Mouse (Mus musculus): Measurements from ENCODE around the gene Manba. TPM values are rescaled to one million over a fixed set of nuclear protein-coding genes. Genes with fewer than 3 reads are reported as not detected.

The Manba gene
- polyA plus RNA-seq, 1 experiment from 2014 or later: 17.2 TPM

DNA sequence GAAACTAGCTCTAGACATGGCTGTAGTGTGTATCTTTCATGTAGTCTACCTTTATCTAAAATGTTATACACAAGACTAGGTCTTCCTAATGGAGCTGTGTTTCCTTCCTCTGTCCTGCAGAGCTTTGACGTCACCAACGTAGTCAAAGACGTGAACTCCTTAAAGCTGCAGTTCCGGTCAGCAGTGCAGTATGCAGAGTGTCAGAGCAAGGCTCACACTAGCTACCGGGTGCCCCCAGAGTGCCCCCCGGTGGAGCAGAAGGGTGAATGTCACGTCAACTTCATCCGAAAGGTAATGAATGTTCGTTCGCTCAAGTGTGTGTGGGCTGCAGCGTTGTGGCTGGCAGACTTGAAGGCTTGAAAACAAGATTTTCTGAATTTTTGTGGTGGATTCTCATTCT lies 26.3 kb downstream of the Manba start:
- H3K27ac ChIP-seq (ENCODE audit: low read depth): no peak overlapping the region
- no peak overlapping the region for H3K4me3 ChIP-seq (ENCODE audit: low read depth, low read length)
- no peak for ATAC-seq (replicated peaks; ENCODE audit: low FRiP score, low TSS enrichment, low read depth)
- no peaks in the 10 kb centered on the region for H3K36me3 ChIP-seq (ENCODE audit: control insufficient read depth, insufficient read depth, low read length)
- no peaks in the 10 kb centered on the region for H3K9me3 ChIP-seq (ENCODE audit: control insufficient read depth, low read length)
- no peaks in the 10 kb centered on the region for H3K27me3 ChIP-seq (replicated peaks; ENCODE audit: control insufficient read depth, insufficient read depth, low read length)
- no peaks in the 10 kb centered on the region for H3K4me1 ChIP-seq (replicated peaks; ENCODE audit: control insufficient read depth, insufficient read depth, low read length)
- no peak overlapping the region for H3K4me2 ChIP-seq (ENCODE audit: low read length)
- DNase-seq (ENCODE audit: low spot score): no peak
- 42% methylated on average over 11 of the region's 11 CpGs for WGBS
- no peak overlapping the region for H3K9ac ChIP-seq (ENCODE audit: low read length)

DNA sequence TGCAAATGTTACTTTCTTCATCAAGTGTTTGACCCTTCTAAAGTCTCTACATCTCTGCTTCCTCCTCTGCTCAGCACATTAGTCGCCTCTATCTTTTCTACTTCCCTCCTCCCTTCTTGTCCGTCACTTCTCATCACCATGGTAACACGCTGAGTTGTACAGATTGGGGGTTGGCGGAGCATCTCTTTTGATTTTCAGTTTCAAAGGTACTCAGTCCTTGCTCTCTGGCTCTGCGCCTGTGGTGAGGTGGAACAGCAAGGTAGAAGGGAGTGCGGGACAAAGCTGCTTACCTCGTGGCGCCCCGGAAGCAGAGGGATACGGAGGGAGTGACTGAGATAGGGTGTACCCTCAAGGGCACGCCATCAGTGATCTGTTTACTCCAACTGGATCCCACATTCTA lies 27.9 kb downstream of the Manba start:
- no peak overlapping the region for H3K27ac ChIP-seq (ENCODE audit: low read depth)
- H3K4me1 ChIP-seq (replicated peaks; ENCODE audit: control insufficient read depth, insufficient read depth, low read length): no peaks in the 10 kb centered on the region
- no peak overlapping the region for H3K9ac ChIP-seq (ENCODE audit: low read length)
- no peak overlapping the region for H3K4me3 ChIP-seq (ENCODE audit: low read depth, low read length)
- no peaks in the 10 kb centered on the region for H3K36me3 ChIP-seq (ENCODE audit: control insufficient read depth, insufficient read depth, low read length)
- no peaks in the 10 kb centered on the region for H3K9me3 ChIP-seq (ENCODE audit: control insufficient read depth, low read length)
- WGBS: 61% methylated on average over 11 of the region's 11 CpGs
- DNase-seq (ENCODE audit: low spot score): no peak
- no peaks in the 10 kb centered on the region for H3K27me3 ChIP-seq (replicated peaks; ENCODE audit: control insufficient read depth, insufficient read depth, low read length)
- H3K4me2 ChIP-seq (ENCODE audit: low read length): no peak overlapping the region
- no peak for ATAC-seq (replicated peaks; ENCODE audit: low FRiP score, low TSS enrichment, low read depth)

DNA sequence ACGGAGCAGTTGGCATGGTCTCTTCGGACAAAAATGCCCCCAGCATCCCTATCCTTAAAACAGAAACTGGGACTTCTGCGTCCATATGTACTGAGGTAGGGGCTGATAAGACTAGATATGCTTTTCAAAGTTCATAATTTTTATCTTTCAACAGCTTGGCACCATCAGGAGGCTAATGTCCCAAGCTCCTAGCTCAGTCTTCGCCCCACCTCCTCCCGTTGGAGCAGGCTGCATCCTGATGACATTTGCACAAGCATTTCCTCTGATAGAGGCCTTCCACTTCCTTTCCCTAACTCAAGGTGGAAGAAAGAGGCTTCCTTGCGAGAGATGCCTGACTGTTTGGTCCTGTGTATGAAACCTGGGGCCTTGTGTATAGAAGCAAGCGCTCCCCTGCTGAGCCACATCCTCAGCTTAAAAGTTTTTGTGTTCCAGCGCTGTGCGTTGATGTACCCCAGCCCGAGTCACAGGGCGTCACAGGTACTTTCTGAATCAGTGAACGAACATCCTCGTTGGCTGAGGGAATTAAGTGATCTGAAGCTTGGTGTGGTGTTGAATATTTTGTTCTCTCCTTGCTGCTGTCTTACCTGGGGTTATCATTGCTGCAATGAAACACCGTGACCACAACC lies 28.5 kb downstream of the Manba start:
- WGBS: 84% methylated on average over 14 of the region's 14 CpGs
- ATAC-seq (replicated peaks; ENCODE audit: low FRiP score, low TSS enrichment, low read depth) (no peak), DNase-seq (ENCODE audit: low spot score) (no peak)
- Histone ChIP-seq H3K27ac (ENCODE audit: low read depth) (no peak overlapping the region), H3K27me3 (replicated peaks; ENCODE audit: control insufficient read depth, insufficient read depth, low read length) (no peaks in the 10 kb centered on the region), H3K9me3 (ENCODE audit: control insufficient read depth, low read length) (no peaks in the 10 kb centered on the region), H3K4me3 (ENCODE audit: low read depth, low read length) (no peak overlapping the region), H3K4me1 (replicated peaks; ENCODE audit: control insufficient read depth, insufficient read depth, low read length) (no peaks in the 10 kb centered on the region), H3K36me3 (ENCODE audit: control insufficient read depth, insufficient read depth, low read length) (no peaks in the 10 kb centered on the region), H3K9ac (ENCODE audit: low read length) (no peak overlapping the region), H3K4me2 (ENCODE audit: low read length) (no peak overlapping the region)

DNA sequence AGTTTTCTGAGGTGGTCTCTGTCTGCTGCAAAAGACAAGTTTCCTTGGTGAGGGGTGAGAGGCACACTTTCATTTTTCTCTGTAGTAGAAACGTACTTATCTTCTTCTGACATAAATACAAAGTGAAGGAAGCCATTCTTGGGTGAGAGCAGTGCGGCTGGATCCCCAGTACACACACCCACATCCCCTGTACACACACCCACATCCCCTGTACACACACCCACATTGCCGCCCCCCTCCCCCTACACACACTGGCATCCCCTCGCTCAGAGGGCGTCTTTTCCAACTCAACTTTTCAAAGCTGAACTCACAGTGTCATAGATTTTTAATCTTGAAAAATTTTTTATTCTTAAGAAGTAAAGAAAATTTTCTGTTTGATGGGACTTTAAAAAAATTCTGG lies 29.8 kb downstream of the Manba start:
- Histone ChIP-seq H3K27me3 (replicated peaks; ENCODE audit: control insufficient read depth, insufficient read depth, low read length) (no peaks in the 10 kb centered on the region), H3K4me2 (ENCODE audit: low read length) (no peak overlapping the region), H3K36me3 (ENCODE audit: control insufficient read depth, insufficient read depth, low read length) (no peaks in the 10 kb centered on the region), H3K27ac (ENCODE audit: low read depth) (no peak overlapping the region), H3K4me3 (ENCODE audit: low read depth, low read length) (no peak overlapping the region), H3K9me3 (ENCODE audit: control insufficient read depth, low read length) (no peaks in the 10 kb centered on the region), H3K4me1 (replicated peaks; ENCODE audit: control insufficient read depth, insufficient read depth, low read length) (no peaks in the 10 kb centered on the region), H3K9ac (ENCODE audit: low read length) (no peak overlapping the region)
- DNase-seq (ENCODE audit: low spot score) (no peak), ATAC-seq (replicated peaks; ENCODE audit: low FRiP score, low TSS enrichment, low read depth) (no peak)
- WGBS: 71% methylated on average over 5 of the region's 5 CpGs

DNA sequence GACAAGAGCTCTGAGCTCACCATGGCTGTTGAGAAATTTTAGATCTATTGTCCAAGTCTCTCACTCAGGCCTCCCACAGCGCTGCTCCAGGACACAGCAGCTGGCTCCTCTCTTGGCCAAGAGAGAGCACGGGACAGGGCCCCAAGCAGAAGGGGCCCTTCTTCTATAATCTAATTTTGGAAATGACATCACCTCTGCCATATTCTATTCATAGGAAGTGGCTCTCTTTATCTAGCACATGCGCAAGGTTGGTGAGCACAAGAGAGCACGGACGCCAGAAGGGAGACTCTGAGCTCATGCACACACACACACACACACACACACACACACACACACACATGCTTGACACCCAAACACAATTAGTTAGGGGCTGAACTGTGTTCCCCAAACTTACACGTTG lies 31.5 kb downstream of the Manba start:
- no peak overlapping the region for H3K4me3 ChIP-seq (ENCODE audit: low read depth, low read length)
- H3K9me3 ChIP-seq (ENCODE audit: control insufficient read depth, low read length): no peaks in the 10 kb centered on the region
- H3K4me1 ChIP-seq (replicated peaks; ENCODE audit: control insufficient read depth, insufficient read depth, low read length): peaks cover 2% of the 10 kb centered on the region; the same call in 1 of the 2 replicates
- no peaks in the 10 kb centered on the region for H3K27me3 ChIP-seq (replicated peaks; ENCODE audit: control insufficient read depth, insufficient read depth, low read length)
- WGBS: 47% methylated on average over 6 of the region's 6 CpGs
- peak; percentile 69 for ATAC-seq (replicated peaks; ENCODE audit: low FRiP score, low TSS enrichment, low read depth)
- H3K36me3 ChIP-seq (ENCODE audit: control insufficient read depth, insufficient read depth, low read length): no peaks in the 10 kb centered on the region
- H3K4me2 ChIP-seq (ENCODE audit: low read length): no peak overlapping the region
- H3K9ac ChIP-seq (ENCODE audit: low read length): no peak overlapping the region
- no peak for DNase-seq (ENCODE audit: low spot score)
- H3K27ac ChIP-seq (ENCODE audit: low read depth): no peak overlapping the region

DNA sequence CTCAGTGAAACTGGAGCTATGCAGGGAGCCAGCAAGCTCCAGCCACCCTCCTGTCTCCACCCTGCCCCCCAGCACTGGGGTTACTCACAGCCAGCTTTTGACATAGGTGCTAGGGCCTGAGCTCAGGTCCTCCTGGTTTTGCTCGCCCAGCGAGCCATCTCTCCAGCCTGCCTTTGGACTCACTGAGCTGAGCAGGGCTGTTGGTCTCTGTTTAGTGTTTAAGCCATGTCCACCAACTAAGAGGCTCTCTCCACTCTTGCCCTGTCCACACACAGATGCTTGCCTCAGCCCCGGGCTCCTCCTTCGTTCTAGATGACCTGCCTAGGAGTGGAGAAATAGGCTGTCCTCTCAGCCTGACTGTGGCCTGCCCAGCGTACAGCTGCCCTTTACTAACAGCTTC lies 33.5 kb downstream of the Manba start:
- WGBS: 57% methylated on average over 5 of the region's 5 CpGs
- Histone ChIP-seq H3K4me1 (replicated peaks; ENCODE audit: control insufficient read depth, insufficient read depth, low read length) (peaks cover 12% of the 10 kb centered on the region; the same call in 1 of the 2 replicates), H3K9ac (ENCODE audit: low read length) (no peak overlapping the region), H3K4me3 (ENCODE audit: low read depth, low read length) (no peak overlapping the region), H3K9me3 (ENCODE audit: control insufficient read depth, low read length) (no peaks in the 10 kb centered on the region), H3K27ac (ENCODE audit: low read depth) (no peak overlapping the region), H3K27me3 (replicated peaks; ENCODE audit: control insufficient read depth, insufficient read depth, low read length) (no peaks in the 10 kb centered on the region), H3K36me3 (ENCODE audit: control insufficient read depth, insufficient read depth, low read length) (no peaks in the 10 kb centered on the region), H3K4me2 (ENCODE audit: low read length) (no peak overlapping the region)
- ATAC-seq (replicated peaks; ENCODE audit: low FRiP score, low TSS enrichment, low read depth) (no peak), DNase-seq (ENCODE audit: low spot score) (no peak)

DNA sequence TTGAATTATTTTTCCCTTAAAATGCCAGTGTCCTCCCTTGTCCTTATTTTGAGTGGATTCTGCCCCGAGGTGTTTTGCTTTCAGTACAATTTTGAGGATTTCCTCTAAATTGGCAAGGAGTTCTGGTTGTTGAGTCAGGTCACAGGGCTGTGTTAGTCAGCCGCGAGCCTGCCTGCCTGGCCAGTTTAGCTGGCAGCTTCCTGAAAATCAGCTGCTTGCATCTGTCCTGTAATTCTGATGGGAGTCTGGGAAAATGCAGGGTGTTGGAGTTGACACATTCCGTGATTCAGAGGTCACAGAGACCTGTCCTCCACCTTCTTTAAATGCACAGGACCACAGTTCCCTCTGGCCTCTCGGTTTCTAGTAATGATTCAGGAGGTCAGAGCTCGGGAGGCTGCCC lies 34.2 kb downstream of the Manba start:
- H3K9ac ChIP-seq (ENCODE audit: low read length): no peak overlapping the region
- no peak overlapping the region for H3K4me3 ChIP-seq (ENCODE audit: low read depth, low read length)
- H3K27me3 ChIP-seq (replicated peaks; ENCODE audit: control insufficient read depth, insufficient read depth, low read length): no peaks in the 10 kb centered on the region
- no peak overlapping the region for H3K4me2 ChIP-seq (ENCODE audit: low read length)
- ATAC-seq (replicated peaks; ENCODE audit: low FRiP score, low TSS enrichment, low read depth) (no peak), DNase-seq (ENCODE audit: low spot score) (no peak)
- 47% methylated on average over 6 of the region's 6 CpGs for WGBS
- peaks cover 12% of the 10 kb centered on the region; the same call in 1 of the 2 replicates for H3K4me1 ChIP-seq (replicated peaks; ENCODE audit: control insufficient read depth, insufficient read depth, low read length)
- no peak overlapping the region for H3K27ac ChIP-seq (ENCODE audit: low read depth)
- no peaks in the 10 kb centered on the region for H3K9me3 ChIP-seq (ENCODE audit: control insufficient read depth, low read length)
- H3K36me3 ChIP-seq (ENCODE audit: control insufficient read depth, insufficient read depth, low read length): no peaks in the 10 kb centered on the region

DNA sequence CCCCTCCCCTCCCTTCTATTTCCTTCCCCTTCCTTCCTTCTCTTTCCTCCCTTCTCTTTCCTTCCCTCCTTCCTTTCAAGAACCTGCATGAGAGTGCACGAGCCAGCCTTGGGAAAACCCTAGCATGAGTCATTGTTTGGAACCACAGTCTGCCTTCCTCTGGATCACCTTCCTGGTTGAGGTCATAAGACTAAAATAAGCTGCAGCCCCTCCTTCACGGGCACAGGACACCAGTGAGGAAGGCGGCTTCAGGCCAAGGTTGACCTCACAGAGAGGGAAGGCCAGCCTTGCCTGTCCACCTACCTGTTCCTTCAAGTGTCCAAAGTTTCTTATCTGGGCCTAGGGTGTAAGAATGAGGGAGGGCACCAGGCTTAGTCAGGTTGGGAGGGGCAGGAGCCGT lies 36.6 kb downstream of the Manba start:
- H3K27ac ChIP-seq (ENCODE audit: low read depth): peak overlapping the region; percentile 59; the same call in 1 of the 2 replicates
- H3K36me3 ChIP-seq (ENCODE audit: control insufficient read depth, insufficient read depth, low read length): no peaks in the 10 kb centered on the region
- no peaks in the 10 kb centered on the region for H3K9me3 ChIP-seq (ENCODE audit: control insufficient read depth, low read length)
- ATAC-seq (replicated peaks; ENCODE audit: low FRiP score, low TSS enrichment, low read depth) (peak; percentile 69), DNase-seq (ENCODE audit: low spot score) (peak; percentile 59)
- H3K4me3 ChIP-seq (ENCODE audit: low read depth, low read length): no peak overlapping the region
- no peaks in the 10 kb centered on the region for H3K27me3 ChIP-seq (replicated peaks; ENCODE audit: control insufficient read depth, insufficient read depth, low read length)
- H3K9ac ChIP-seq (ENCODE audit: low read length): no peak overlapping the region
- H3K4me2 ChIP-seq (ENCODE audit: low read length): peak overlapping the region; percentile 16
- peaks cover 12% of the 10 kb centered on the region; the same call in 1 of the 2 replicates for H3K4me1 ChIP-seq (replicated peaks; ENCODE audit: control insufficient read depth, insufficient read depth, low read length)
- WGBS: 39% methylated on average over 4 of the region's 4 CpGs

DNA sequence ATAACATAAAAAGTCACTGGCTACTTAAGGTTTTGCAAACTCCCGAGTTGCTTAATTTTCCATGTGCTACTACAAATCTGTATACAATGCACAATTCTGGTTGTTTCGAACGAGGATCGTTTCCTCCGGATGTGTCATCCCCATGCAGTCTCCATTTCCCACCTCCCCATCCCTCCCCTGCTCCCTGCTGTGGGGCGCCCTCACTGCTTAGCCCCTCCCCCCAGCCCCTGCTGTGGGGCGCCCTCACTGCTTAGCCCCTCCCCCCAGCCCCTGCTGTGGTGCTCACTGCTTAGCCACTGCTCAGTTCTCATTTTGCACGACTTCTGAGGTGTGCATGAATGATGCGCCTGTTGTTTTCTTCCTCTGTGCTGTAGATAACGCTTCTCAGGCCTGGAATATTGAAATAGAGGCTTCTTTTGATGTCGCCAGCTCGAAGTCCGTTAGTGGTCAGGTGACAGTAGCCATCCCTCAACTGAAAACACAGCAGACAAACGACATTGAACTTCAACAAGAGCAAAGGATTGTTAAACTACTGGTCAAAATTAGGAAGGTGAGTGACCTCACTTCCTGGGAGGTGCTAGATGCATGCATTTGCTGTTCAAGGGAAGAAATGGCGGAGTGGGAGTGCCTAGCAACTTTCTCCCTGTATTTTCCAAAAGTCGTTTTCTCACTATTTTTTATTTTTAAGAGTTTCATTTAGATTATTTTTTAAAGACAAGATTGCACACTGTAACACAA lies 37.4 kb downstream of the Manba start:
- ATAC-seq (replicated peaks; ENCODE audit: low FRiP score, low TSS enrichment, low read depth) (peak; percentile 74), DNase-seq (ENCODE audit: low spot score) (no peak)
- H3K9me3 ChIP-seq (ENCODE audit: control insufficient read depth, low read length): no peaks in the 10 kb centered on the region
- no peaks in the 10 kb centered on the region for H3K27me3 ChIP-seq (replicated peaks; ENCODE audit: control insufficient read depth, insufficient read depth, low read length)
- H3K4me3 ChIP-seq (ENCODE audit: low read depth, low read length): no peak overlapping the region
- no peak overlapping the region for H3K9ac ChIP-seq (ENCODE audit: low read length)
- peak overlapping the region; percentile 16 for H3K4me2 ChIP-seq (ENCODE audit: low read length)
- 41% methylated on average over 16 of the region's 16 CpGs for WGBS
- peak overlapping the region; percentile 59; the same call in 1 of the 2 replicates for H3K27ac ChIP-seq (ENCODE audit: low read depth)
- H3K36me3 ChIP-seq (ENCODE audit: control insufficient read depth, insufficient read depth, low read length): no peaks in the 10 kb centered on the region
- peaks cover 12% of the 10 kb centered on the region; the same call in 1 of the 2 replicates for H3K4me1 ChIP-seq (replicated peaks; ENCODE audit: control insufficient read depth, insufficient read depth, low read length)
